Mouse (Mus musculus) C2C12 (cell line): ENCODE results near the gene Cenpu. TPM values are rescaled to one million over a fixed set of nuclear protein-coding genes. Genes with fewer than 3 reads are reported as not detected.

ENCODE experiments used
- H3K27me3 ChIP-seq: one replicate; pipeline ENCODE4 v1.6.1; 2011; ENCODE audit not compliant: control insufficient read depth, insufficient read depth, insufficient read length
- H3K36me3 ChIP-seq: one replicate; pipeline ENCODE4 v1.6.1; 2011; ENCODE audit not compliant: control insufficient read depth, insufficient read depth
- H3K4me3 ChIP-seq: one replicate; pipeline ENCODE4 v1.5.1; 2011; ENCODE audit warnings: mild to moderate bottlenecking, control low read depth; ENCODE audit not compliant: poor library complexity, insufficient read depth, severe bottlenecking
- H3K79me2 ChIP-seq: one replicate; pipeline ENCODE4 v1.6.1; 2011; ENCODE audit not compliant: control insufficient read depth, insufficient read depth
- H3K79me3 ChIP-seq: one replicate; pipeline ENCODE4 v1.6.1; 2011; ENCODE audit warnings: low read depth, control low read depth
- H3ac ChIP-seq: one replicate; pipeline ENCODE3; 2011; ENCODE audit warnings: low read depth; ENCODE audit not compliant: control insufficient read depth, insufficient read length
- CEBPB ChIP-seq: IDR thresholded peaks from one replicate; pipeline ENCODE4 v1.6.1; 2011; ENCODE audit warnings: low read depth, mild to moderate bottlenecking, control low read depth, moderate library complexity
- CTCF ChIP-seq: IDR thresholded peaks from one replicate; pipeline ENCODE4 v1.5.1; 2011; ENCODE audit not compliant: control insufficient read depth, insufficient read depth, insufficient read length
- FOSL1 ChIP-seq: IDR thresholded peaks from one replicate; pipeline ENCODE4 v1.8.0; 2011; ENCODE audit warnings: mild to moderate bottlenecking, low read length; ENCODE audit not compliant: poor library complexity, insufficient read depth, severe bottlenecking
- MAX ChIP-seq: IDR thresholded peaks from one replicate; pipeline ENCODE4 v1.6.1; 2011; ENCODE audit warnings: mild to moderate bottlenecking, control low read depth
- MYOD1 ChIP-seq: IDR thresholded peaks from one replicate; pipeline ENCODE4 v1.6.1; 2011; ENCODE audit warnings: low read depth; ENCODE audit not compliant: control insufficient read depth, insufficient read length
- MYOG ChIP-seq: IDR thresholded peaks from one replicate; pipeline ENCODE4 v1.6.1; 2011; ENCODE audit not compliant: control insufficient read depth, insufficient read length; ENCODE audit errors: extremely low read depth
- USF1 ChIP-seq: IDR thresholded peaks from one replicate; pipeline ENCODE4 v1.6.1; 2011; ENCODE audit warnings: low read depth, mild to moderate bottlenecking, control low read depth, moderate library complexity
- polyA plus RNA-seq: library from polyadenylated mRNA; unstranded; fragments of >200 nt; fragmentation: generic; extraction: Trizol; gene quantifications from one replicate; pipeline ENCODE4 v1.2.1, GENCODE M21; 2012; ENCODE audit warnings: missing spikeins

Cenpu gene
- polyA plus RNA-seq, 1 experiment = 9.9 TPM

DNA sequence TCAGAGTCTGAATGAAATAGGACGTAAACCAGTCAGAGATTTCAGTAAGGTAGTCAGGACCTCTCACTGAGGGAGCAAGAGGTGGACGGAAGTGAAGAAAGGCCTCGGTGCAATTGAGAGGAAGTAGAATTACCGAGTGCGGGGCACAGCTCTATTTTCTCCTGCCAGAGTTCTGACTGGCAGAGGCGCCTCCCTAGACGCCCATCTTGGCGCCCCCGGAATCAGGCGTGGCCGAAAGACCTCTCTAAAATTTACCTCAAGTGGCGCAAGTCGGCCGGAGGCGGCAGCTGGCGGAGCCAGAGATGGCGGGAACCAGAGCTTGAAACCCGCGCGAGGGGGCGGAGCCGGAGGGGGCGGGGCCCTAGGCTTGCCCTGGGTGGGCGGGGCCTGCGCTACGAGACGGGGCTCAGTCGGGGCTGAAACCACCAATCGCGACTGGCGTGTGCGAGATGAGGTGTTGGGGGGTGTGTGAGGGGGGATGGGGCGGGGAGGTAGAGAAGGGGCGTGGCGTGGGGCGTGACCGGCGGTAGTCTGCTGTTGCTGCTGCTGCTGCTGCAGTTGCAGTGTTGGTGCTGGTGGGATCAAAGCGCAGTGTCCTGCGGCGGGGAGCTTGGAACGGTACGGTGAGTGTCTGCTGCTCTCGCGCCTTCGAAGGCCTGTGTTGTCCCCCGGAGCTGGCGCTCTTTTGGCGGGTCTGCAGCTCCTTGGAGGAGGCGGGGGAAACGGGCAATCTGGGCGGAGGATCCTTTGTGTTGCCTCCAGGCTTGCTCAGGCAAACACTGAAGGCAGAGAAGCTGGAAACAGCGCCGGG is 65.3 kb downstream of the Cenpu start, which contains the start of the genes Primpol and Casp3:
Gene Primpol (minus strand): TSS at position 334 of the 811 bp plus-strand sequence.
Gene Casp3 (plus strand): TSS at position 413 of the 811 bp plus-strand sequence.
- Histone ChIP-seq H3K36me3 (peaks cover 3% of the 10 kb centered on the region), H3K79me3 (peaks cover 39% of the 10 kb centered on the region), H3K79me2 (peaks cover 49% of the 10 kb centered on the region), H3ac (peak within 1 kb of the TSS; percentile 85), H3K27me3 (no peaks in the 10 kb centered on the region), H3K4me3 (peak within 1 kb of the TSS; percentile 85)
- TF ChIP-seq USF1 (no peak), CEBPB (no peak), FOSL1 (no peak), MYOD1 (no peak), CTCF (no peak), MYOG (no peak), MAX (no peak)

DNA sequence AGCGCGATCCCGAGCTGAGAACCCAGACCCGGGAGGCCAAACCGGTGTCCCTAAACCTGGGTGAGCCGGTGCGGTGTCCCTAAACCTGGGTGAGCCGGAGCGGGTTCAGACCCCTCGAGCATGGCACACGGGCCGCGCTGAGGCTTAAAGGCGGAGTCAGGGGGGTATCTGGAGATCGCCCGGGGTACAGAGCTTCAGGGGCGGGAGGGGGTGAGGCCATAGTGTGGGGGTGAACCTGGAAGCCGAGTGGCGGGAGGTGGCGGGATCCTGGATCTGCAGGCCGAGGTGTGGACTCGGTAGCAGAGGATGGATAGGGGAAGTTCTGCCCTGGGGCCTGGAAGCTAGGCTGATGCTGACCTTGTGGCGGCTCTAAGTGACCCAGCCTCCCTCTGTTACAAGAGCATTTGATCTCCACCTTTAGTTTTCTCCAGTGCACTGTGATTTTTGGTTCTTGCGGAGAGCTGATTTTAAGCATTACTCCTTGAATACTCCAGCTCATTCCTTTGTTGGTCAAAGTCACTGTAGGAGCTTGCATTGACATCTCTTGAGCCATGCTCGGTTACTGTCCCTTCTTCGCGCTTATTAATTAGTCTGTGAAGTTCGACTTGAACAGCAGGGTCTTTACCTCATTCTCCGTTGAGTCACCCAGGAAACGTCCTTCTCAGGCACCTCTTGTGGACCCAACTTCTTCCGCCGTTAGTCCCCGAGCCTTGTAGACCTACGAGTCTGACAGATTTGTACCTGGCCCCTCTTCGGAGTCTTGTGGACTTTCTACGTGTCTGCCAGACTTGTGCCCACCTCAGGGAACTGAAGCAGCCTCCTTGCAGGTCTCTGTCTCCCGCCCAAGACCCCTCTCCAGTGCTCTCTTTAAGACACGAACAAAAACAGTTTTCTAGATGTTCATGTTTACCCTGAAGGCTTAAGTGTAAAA is 66.1 kb downstream of the Cenpu start:
- Histone ChIP-seq H3K27me3 (no peaks in the 10 kb centered on the region), H3ac (peak overlapping the region; percentile 85), H3K4me3 (peak overlapping the region; percentile 85), H3K79me2 (peaks cover 58% of the 10 kb centered on the region), H3K79me3 (peaks cover 40% of the 10 kb centered on the region), H3K36me3 (peaks cover 5% of the 10 kb centered on the region)
- TF ChIP-seq CEBPB = no peak
- no peak for TF ChIP-seq FOSL1
- no peak for TF ChIP-seq MYOD1
- TF ChIP-seq MYOG = no peak
- TF ChIP-seq CTCF = no peak
- TF ChIP-seq MAX = no peak
- no peak for TF ChIP-seq USF1

DNA sequence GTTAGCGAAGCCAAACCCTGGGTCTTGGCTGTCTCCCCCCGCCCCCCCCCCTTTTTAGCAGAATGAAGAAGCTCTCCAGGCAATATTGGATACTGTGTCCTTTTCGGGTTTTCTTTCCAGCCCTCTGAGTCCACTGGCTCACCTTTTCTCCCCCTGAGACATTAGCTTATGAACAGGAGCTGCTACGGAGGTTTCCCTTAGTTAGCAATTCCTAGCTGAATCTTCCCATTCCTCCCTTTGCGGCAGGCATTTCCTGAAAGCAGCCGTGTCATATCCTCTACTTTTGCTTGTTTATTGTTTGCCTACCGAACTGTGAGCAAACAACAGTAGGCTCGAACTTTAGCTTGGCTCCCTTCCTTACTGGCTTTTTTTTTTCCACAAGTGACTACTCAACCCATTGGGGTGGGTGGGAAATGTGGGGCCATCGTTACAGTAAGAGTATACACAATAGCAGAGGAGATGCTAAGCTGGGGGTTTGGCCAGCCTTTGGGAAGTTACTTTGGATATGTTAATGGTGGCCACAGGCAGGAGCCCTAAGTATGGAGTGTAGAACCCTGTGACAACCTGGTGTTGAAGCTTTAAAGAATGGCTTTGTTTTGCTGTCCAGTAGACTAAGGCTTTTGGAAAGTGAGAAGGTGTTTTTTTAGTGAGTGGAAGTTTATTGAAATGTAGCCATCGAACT is 67.0 kb downstream of the Cenpu start:
- Histone ChIP-seq H3K79me3 (peaks cover 44% of the 10 kb centered on the region), H3K36me3 (peaks cover 5% of the 10 kb centered on the region), H3ac (peak overlapping the region; percentile 35), H3K4me3 (peak overlapping the region; percentile 85), H3K27me3 (no peaks in the 10 kb centered on the region), H3K79me2 (peaks cover 66% of the 10 kb centered on the region)
- TF ChIP-seq MYOG = no peak
- no peak for TF ChIP-seq USF1
- no peak for TF ChIP-seq CEBPB
- TF ChIP-seq MAX = no peak
- no peak for TF ChIP-seq FOSL1
- TF ChIP-seq CTCF = no peak
- no peak for TF ChIP-seq MYOD1

DNA sequence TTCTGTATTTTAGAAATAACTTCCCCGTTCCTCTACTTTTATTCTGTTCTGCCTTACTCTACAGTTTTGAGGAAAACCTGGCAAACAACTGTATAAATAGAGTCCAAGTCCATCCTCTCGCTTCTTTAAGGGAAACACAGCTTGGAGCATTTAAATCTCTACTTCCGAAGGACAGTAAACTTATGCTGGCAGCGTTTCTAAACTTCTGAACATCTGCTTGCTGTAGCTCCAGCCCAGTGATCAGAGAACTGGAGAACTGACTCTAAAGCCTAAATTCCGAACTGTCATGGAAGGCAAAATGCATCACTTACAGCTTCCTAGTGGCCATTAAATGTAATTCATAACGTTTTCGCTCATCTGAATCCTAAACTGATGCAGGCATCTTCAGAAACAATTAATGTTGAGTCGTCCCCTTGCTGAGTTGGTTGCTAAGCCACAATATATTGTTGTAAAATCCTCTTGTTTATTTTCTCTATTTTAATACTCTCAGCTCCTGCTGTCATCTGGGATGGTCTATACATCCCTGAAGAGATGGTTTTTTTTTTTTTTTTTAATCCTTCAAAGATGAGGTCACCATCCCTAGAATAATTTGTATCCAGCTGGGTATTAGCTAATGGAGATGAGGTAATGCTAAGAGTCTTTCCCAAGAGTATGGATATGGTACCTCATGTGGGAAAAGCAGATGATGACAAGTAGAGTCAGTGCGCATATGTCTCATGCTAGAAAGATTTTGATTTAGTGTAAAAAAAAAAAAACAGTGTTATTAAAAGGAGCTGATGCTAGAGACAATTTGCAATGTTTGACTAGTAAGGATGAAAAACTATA is 70.8 kb downstream of the Cenpu start:
- Histone ChIP-seq H3K27me3 (no peaks in the 10 kb centered on the region), H3K79me2 (peaks cover 100% of the 10 kb centered on the region), H3K36me3 (peaks cover 11% of the 10 kb centered on the region), H3K4me3 (no peak overlapping the region), H3K79me3 (peaks cover 78% of the 10 kb centered on the region), H3ac (no peak overlapping the region)
- TF ChIP-seq MAX (no peak), MYOG (no peak), FOSL1 (no peak), CEBPB (no peak), CTCF (no peak), MYOD1 (no peak), USF1 (no peak)

DNA sequence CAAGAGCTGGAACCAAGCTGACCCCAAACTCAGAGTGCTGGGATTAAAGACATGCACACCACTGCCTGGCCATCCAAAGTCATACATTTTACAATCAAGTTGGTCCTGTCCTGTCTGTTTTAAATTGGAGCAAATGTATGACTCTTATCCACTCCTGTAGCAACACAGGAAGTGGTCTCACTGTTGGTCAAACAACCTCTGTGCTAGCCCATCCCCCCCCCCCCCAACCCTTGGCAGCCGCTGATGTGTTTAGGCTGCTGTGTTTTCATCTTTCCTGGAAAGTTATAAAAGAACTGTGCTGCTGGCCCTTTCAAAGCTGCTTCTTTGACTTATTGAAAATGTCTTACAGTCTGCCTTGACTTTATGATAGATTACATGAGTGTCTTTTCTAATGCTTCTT is 73.3 kb downstream of the Cenpu start:
- no peak overlapping the region for H3K4me3 ChIP-seq
- no peak overlapping the region for H3ac ChIP-seq
- no peak for TF ChIP-seq FOSL1
- no peak for TF ChIP-seq MYOG
- TF ChIP-seq CEBPB = no peak
- TF ChIP-seq MAX = no peak
- no peak for TF ChIP-seq MYOD1
- TF ChIP-seq USF1 = no peak
- no peak for TF ChIP-seq CTCF
- peaks cover 23% of the 10 kb centered on the region for H3K36me3 ChIP-seq
- peaks cover 95% of the 10 kb centered on the region for H3K79me2 ChIP-seq
- no peaks in the 10 kb centered on the region for H3K27me3 ChIP-seq
- peaks cover 68% of the 10 kb centered on the region for H3K79me3 ChIP-seq
